Mouse (Mus musculus) heart, postnatal 0 days (tissue): ENCODE data around the gene Pard3b. TPM values are rescaled to one million over a fixed set of nuclear protein-coding genes. Genes with fewer than 3 reads are reported as not detected.

Source experiments
- ATAC-seq: fragments of 200-750 bp; cut with Nextera tagmentation; 2 replicates; pipeline ENCODE4 v1.8.0; 2017; ENCODE audit warnings: low read depth, moderate number of reproducible peaks, moderate library complexity; ENCODE audit not compliant: insufficient read depth
- DNase-seq: peaks from one replicate; pipeline ENCODE4 v3.0.0-alpha.2; 2016; ENCODE audit warnings: low spot score
- H3K27ac ChIP-seq: fragments of 300-500 bp; sonication (generic); 2 replicates; pipeline ENCODE4 v1.5.1; 2014; ENCODE audit warnings: low read depth, mild to moderate bottlenecking
- H3K27me3 ChIP-seq: fragments of 300-500 bp; sonication (generic); 2 replicates; pipeline ENCODE4 v1.6.1; 2014; ENCODE audit warnings: low read length, mixed read lengths; ENCODE audit not compliant: control insufficient read depth, insufficient read depth
- H3K36me3 ChIP-seq: fragments of 300-500 bp; sonication (generic); replicated peaks from 2 replicates; pipeline ENCODE4 v1.6.1; 2014; ENCODE audit warnings: low read length, mixed read lengths; ENCODE audit not compliant: control insufficient read depth, insufficient read depth
- H3K4me1 ChIP-seq: fragments of 300-500 bp; sonication (generic); 2 replicates; pipeline ENCODE4 v1.6.1; 2014; ENCODE audit warnings: antibody characterized with exemption; ENCODE audit not compliant: control insufficient read depth, insufficient read depth
- H3K4me2 ChIP-seq: fragments of 300-500 bp; sonication (generic); 2 replicates; pipeline ENCODE4 v1.6.1; 2014; ENCODE audit warnings: low read depth, mild to moderate bottlenecking, low read length, moderate library complexity
- H3K4me3 ChIP-seq: fragments of 300-500 bp; sonication (generic); 2 replicates; pipeline ENCODE4 v1.5.1; 2014; ENCODE audit warnings: low read depth, low read length
- H3K9ac ChIP-seq: fragments of 300-500 bp; sonication (generic); replicated peaks from 2 replicates; pipeline ENCODE4 v1.6.1; 2014; ENCODE audit warnings: low read depth, low read length, mixed read lengths
- H3K9me3 ChIP-seq: fragments of 300-500 bp; sonication (generic); replicated peaks from 2 replicates; pipeline ENCODE4 v1.6.1; 2016; ENCODE audit warnings: low read length; ENCODE audit not compliant: control insufficient read depth
- CTCF ChIP-seq: IDR thresholded peaks from 2 replicates; pipeline ENCODE4 v1.5.1; 2016; ENCODE audit warnings: antibody characterized with exemption, control low read depth, low read depth
- EP300 ChIP-seq: IDR thresholded peaks from 2 replicates; pipeline ENCODE4 v1.6.1; 2016; ENCODE audit warnings: antibody characterized with exemption, low read depth
- WGBS: fragments of 180-500 bp; shearing (Covaris S2); extraction: QIAGEN DNeasy Blood & Tissue Kit; methylation state at CpG from one replicate; pipeline ENCODE4 v1.1.7; 2014; 5-methylcytosine and 5-hydroxymethylcytosine counted together
- polyA plus RNA-seq: library from polyadenylated mRNA; unstranded; fragments of >200 nt; fragmentation: Nextera tagmentation; extraction: Ambion mirVana; gene quantifications from 2 replicates; pipeline ENCODE4 v1.2.1, GENCODE M21; 2015
- total RNA-seq: library from RNA; depleted of rRNA; stranded (reverse); fragments of >200 nt; gene quantifications from 2 replicates; pipeline ENCODE4 v1.2.3, GENCODE M21; 2014; ENCODE audit warnings: low replicate concordance

Gene Pard3b
- total and polyA plus RNA-seq, 2 experiments from 2014 or later: 8.4 to 8.9 TPM

GRCm38 (mm10) chr1:61641880-61642279, 3.3 kb downstream of the Pard3b start:
- no peak for ATAC-seq
- Histone ChIP-seq H3K4me3 (no peak overlapping the region), H3K4me2 (no peak overlapping the region), H3K4me1 (peaks cover 12% of the 10 kb centered on the region; the same call in 1 of the 2 replicates), H3K9me3 (no peaks in the 10 kb centered on the region), H3K9ac (no peak overlapping the region), H3K36me3 (no peaks in the 10 kb centered on the region), H3K27me3 (0 out of 2 replicates have a peak, but pooled peaks cover 4% of the 10 kb centered on the region), H3K27ac (no peak overlapping the region)
- TF ChIP-seq EP300: no peak
- TF ChIP-seq CTCF: no peak
- DNase-seq: no peak
- 21% methylated on average over 4 of the region's 4 CpGs for WGBS

GRCm38 (mm10) chr1:61645062-61645461, 6.4 kb downstream of the Pard3b start:
- H3K27ac ChIP-seq: no peak overlapping the region
- ATAC-seq (no peak), DNase-seq (no peak)
- no peak overlapping the region for H3K9ac ChIP-seq
- WGBS: 60% methylated on average over 3 of the region's 3 CpGs
- H3K9me3 ChIP-seq: no peaks in the 10 kb centered on the region
- peaks cover 6% of the 10 kb centered on the region; the same call in 1 of the 2 replicates for H3K4me1 ChIP-seq
- H3K36me3 ChIP-seq: no peaks in the 10 kb centered on the region
- no peak overlapping the region for H3K4me2 ChIP-seq
- H3K4me3 ChIP-seq: no peak overlapping the region
- H3K27me3 ChIP-seq: no peaks in the 10 kb centered on the region
- TF ChIP-seq CTCF (no peak), EP300 (no peak)

- no peak overlapping the region for H3K9ac ChIP-seq
- no peaks in the 10 kb centered on the region for H3K36me3 ChIP-seq
- H3K27me3 ChIP-seq: no peaks in the 10 kb centered on the region
- DNase-seq: no peak
- H3K4me1 ChIP-seq: no peaks in the 10 kb centered on the region
- no peak for ATAC-seq
- no peak for TF ChIP-seq CTCF
- TF ChIP-seq EP300: no peak
- no peaks in the 10 kb centered on the region for H3K9me3 ChIP-seq
- H3K27ac ChIP-seq: no peak overlapping the region
- no peak overlapping the region for H3K4me3 ChIP-seq
- H3K4me2 ChIP-seq: no peak overlapping the region
Measured at GRCm38 (mm10) chr1:61649964-61650363, 11.3 kb downstream of the Pard3b start.

GRCm38 (mm10) chr1:61651454-61652271, 13.0 kb downstream of the Pard3b start:
- H3K27me3 ChIP-seq: no peaks in the 10 kb centered on the region
- no peaks in the 10 kb centered on the region for H3K4me1 ChIP-seq
- H3K27ac ChIP-seq: no peak overlapping the region
- DNase-seq (no peak), ATAC-seq (no peak)
- TF ChIP-seq EP300 (no peak), CTCF (no peak)
- no peaks in the 10 kb centered on the region for H3K9me3 ChIP-seq
- H3K9ac ChIP-seq: no peak overlapping the region
- H3K36me3 ChIP-seq: no peaks in the 10 kb centered on the region
- H3K4me2 ChIP-seq: no peak overlapping the region
- 95% methylated on average over 1 of the region's 1 CpGs for WGBS
- H3K4me3 ChIP-seq: no peak overlapping the region

- ATAC-seq (no peak), DNase-seq (no peak)
Measured at GRCm38 (mm10) chr1:61657760-61658159, 19.1 kb downstream of the Pard3b start.

More at GRCm38 (mm10) chr1:61657760-61658159, 19.1 kb downstream of the Pard3b start:
- H3K9me3 ChIP-seq: no peaks in the 10 kb centered on the region
- no peak overlapping the region for H3K27ac ChIP-seq
- H3K4me2 ChIP-seq: no peak overlapping the region
- WGBS: 86% methylated on average over 3 of the region's 3 CpGs
- no peaks in the 10 kb centered on the region for H3K36me3 ChIP-seq
- H3K4me3 ChIP-seq: no peak overlapping the region
- no peak overlapping the region for H3K9ac ChIP-seq
- no peaks in the 10 kb centered on the region for H3K27me3 ChIP-seq
- TF ChIP-seq CTCF: no peak
- TF ChIP-seq EP300: no peak
- no peaks in the 10 kb centered on the region for H3K4me1 ChIP-seq
